Mouse (Mus musculus) C2C12 (cell line): Measurements from ENCODE around the gene Zfyve27.

Experiments
- CEBPB ChIP-seq: IDR thresholded peaks from one replicate; pipeline ENCODE4 v1.6.1; 2011; ENCODE audit warnings: low read depth, mild to moderate bottlenecking, control low read depth, moderate library complexity
- CTCF ChIP-seq: IDR thresholded peaks from one replicate; pipeline ENCODE4 v1.5.1; 2011; ENCODE audit not compliant: control insufficient read depth, insufficient read depth, insufficient read length
- FOSL1 ChIP-seq: IDR thresholded peaks from one replicate; pipeline ENCODE4 v1.8.0; 2011; ENCODE audit warnings: mild to moderate bottlenecking, low read length; ENCODE audit not compliant: poor library complexity, insufficient read depth, severe bottlenecking
- MAX ChIP-seq: IDR thresholded peaks from one replicate; pipeline ENCODE4 v1.6.1; 2011; ENCODE audit warnings: mild to moderate bottlenecking, control low read depth
- MYOD1 ChIP-seq: IDR thresholded peaks from one replicate; pipeline ENCODE4 v1.6.1; 2011; ENCODE audit warnings: low read depth; ENCODE audit not compliant: control insufficient read depth, insufficient read length
- MYOG ChIP-seq: IDR thresholded peaks from one replicate; pipeline ENCODE4 v1.6.1; 2011; ENCODE audit not compliant: control insufficient read depth, insufficient read length; ENCODE audit errors: extremely low read depth
- USF1 ChIP-seq: IDR thresholded peaks from one replicate; pipeline ENCODE4 v1.6.1; 2011; ENCODE audit warnings: low read depth, mild to moderate bottlenecking, control low read depth, moderate library complexity

DNA sequence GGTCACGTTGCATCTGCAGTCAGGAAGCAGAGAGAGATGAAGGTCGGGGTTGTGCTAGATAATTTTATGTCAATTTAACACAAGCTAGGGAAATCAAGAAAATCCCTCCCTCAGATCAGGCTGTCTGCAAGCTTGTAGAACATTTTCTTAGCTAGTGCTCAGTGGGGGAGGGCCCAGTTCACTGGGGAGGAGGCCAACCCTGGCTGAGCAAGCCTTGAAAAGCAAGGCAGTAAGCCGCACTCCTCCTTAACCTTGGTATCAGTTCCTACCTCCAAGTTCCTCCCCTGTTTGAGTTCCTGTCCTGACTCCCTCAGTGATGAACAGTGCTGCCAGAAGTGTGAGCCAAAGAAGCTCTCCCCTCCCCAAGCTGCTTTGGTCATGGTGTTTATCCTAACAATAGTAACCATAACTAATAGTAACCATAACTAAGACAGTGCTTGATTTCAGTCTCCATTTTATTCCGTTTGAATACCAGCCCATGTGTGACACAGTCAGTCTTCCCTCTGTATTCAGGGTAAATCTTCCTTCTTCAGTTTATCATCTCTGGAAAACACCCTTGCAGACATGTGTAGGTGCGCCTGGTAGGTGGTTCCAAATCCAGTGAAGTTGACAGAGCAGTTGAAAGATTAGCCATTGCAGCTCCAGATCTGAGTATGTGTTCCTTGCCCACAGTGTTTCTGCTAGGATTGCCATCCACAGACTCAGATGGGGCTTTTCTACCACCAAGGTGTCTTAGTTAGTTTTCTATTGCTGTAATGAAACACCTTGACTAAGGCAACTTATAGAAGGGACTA lies 23.8 kb upstream of the Zfyve27 start:
- TF ChIP-seq CTCF (no peak), MAX (no peak), MYOG (no peak), CEBPB (no peak), USF1 (no peak), FOSL1 (no peak), MYOD1 (no peak)
